Mouse (Mus musculus) stomach, embryonic 14.5 days (tissue): Measurements from ENCODE around the gene Psmb3. TPM values are rescaled to one million over a fixed set of nuclear protein-coding genes. Genes with fewer than 3 reads are reported as not detected.

Experiments used
- ATAC-seq: fragments of 200-750 bp; cut with Nextera tagmentation; 2 replicates; pipeline ENCODE4 v1.8.0; 2017; ENCODE audit warnings: low read depth, moderate TSS enrichment; ENCODE audit not compliant: insufficient number of reproducible peaks, insufficient read depth, low FRiP score
- H3K27ac ChIP-seq: fragments of 300-500 bp; sonication (generic); 2 replicates; pipeline ENCODE4 v1.5.1; 2014; ENCODE audit warnings: mild to moderate bottlenecking, low read length, moderate library complexity, mixed read lengths
- H3K27me3 ChIP-seq: fragments of 300-500 bp; sonication (generic); 2 replicates; pipeline ENCODE4 v1.6.1; 2014; ENCODE audit warnings: low read length, control low read depth, mixed read lengths; ENCODE audit not compliant: control insufficient read depth, insufficient read depth
- H3K36me3 ChIP-seq: fragments of 300-500 bp; sonication (generic); 2 replicates; pipeline ENCODE4 v1.6.1; 2014; ENCODE audit warnings: mild to moderate bottlenecking, control low read depth, low read length, moderate library complexity, mixed read lengths; ENCODE audit not compliant: control insufficient read depth, insufficient read depth
- H3K4me1 ChIP-seq: fragments of 300-500 bp; sonication (generic); 2 replicates; pipeline ENCODE4 v1.6.1; 2014; ENCODE audit warnings: low read length, control low read depth, mixed read lengths; ENCODE audit not compliant: control insufficient read depth, insufficient read depth
- H3K4me2 ChIP-seq: fragments of 300-500 bp; sonication (generic); replicated peaks from 2 replicates; pipeline ENCODE4 v1.6.1; 2014; ENCODE audit warnings: low read depth, low read length, control low read depth
- H3K4me3 ChIP-seq: fragments of 300-500 bp; sonication (generic); 2 replicates; pipeline ENCODE4 v1.5.1; 2014; ENCODE audit warnings: low read depth, low read length, control low read depth
- H3K9ac ChIP-seq: fragments of 300-500 bp; sonication (generic); replicated peaks from 2 replicates; pipeline ENCODE4 v1.6.1; 2014; ENCODE audit warnings: low read depth, mild to moderate bottlenecking, control low read depth, low read length, moderate library complexity, mixed read lengths
- H3K9me3 ChIP-seq: fragments of 300-500 bp; sonication (generic); 2 replicates; pipeline ENCODE4 v1.6.1; 2016; ENCODE audit warnings: low read depth, low read length, control low read depth; ENCODE audit not compliant: control insufficient read depth
- WGBS: fragments of 180-500 bp; shearing (Covaris S2); extraction: QIAGEN DNeasy Blood & Tissue Kit; methylation state at CpG from one replicate; pipeline ENCODE4 v1.1.7; 2014; 5-methylcytosine and 5-hydroxymethylcytosine counted together
- polyA plus RNA-seq: library from polyadenylated mRNA; unstranded; fragments of >200 nt; fragmentation: Nextera tagmentation; extraction: Ambion mirVana; gene quantifications from 2 replicates; pipeline ENCODE4 v1.2.1, GENCODE M21; 2014

Psmb3 gene
- polyA plus RNA-seq, 1 experiment from 2014 or later: 454 TPM

DNA sequence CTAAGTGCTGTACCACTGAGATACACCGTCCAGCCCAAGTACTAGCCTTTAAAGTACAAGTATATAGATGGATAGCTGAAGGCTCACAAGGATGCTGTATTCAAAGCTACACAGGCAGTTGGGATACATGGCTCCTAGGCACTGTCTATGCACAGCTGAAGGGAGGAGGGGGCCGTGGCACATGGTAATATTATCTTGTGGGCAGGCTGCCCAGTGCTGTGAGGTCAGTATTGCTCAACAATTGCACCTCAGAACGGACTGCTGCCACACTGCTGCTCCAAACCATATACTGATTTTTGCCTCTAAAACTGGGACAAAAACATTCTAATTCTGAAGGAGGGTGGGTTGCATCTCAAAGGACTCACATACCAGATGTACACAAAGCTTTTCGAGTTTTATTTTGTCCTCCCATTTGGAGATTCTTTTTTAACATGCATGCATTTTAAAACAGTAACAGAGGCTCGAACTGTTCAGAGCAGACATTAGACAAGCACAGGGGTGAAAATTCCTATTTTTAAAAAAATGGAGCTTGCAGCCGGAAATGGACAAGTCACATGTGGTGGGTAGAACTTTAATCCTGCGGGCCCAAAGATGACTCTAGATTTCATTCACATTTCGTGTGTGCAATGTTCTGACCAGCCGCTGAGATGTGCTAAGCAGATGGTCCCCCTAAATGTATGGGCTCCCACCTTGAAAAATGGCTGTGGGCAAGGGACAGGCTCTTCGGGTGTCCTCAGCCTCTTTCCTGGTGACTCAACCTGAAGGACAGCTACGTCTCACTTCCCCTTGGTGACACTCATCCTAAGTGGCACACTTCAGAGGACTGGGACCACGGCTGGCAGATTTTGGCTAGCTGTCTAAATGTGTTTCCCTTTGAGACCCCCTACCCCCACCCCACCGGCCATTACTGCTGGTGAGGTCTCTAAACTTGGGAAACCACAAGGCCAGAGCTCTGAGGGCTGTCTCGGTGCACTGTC, 11.9 kb downstream of the Psmb3 start:
- Histone ChIP-seq H3K36me3 (peaks cover 32% of the 10 kb centered on the region), H3K4me2 (no peak overlapping the region), H3K27me3 (no peaks in the 10 kb centered on the region), H3K27ac (no peak overlapping the region), H3K9ac (no peak overlapping the region), H3K4me3 (no peak overlapping the region), H3K9me3 (no peaks in the 10 kb centered on the region), H3K4me1 (no peaks in the 10 kb centered on the region)
- ATAC-seq: no peak
- WGBS: 90% methylated on average over 14 of the region's 14 CpGs

DNA sequence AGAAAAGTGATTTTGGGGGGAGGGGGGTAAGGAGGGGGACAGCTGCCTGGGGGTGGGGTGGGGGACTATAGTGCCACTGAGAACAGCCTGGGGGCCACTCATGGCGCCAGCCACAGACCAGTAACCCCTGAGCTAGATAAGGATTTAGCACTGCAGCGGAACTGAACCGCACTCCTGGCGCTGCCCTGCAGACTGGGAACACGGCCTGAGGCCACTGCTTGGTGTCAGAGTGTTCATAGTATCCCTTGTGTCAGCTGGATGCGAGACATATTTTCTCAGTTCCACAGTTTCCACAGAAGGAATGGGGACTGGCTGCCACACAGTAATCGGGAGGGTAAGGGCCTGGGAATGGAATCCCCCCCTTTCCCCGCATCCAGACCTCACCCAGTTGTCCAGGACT, 12.8 kb downstream of the Psmb3 start:
- H3K36me3 ChIP-seq: peaks cover 35% of the 10 kb centered on the region
- H3K9me3 ChIP-seq: no peaks in the 10 kb centered on the region
- no peak overlapping the region for H3K4me2 ChIP-seq
- ATAC-seq: no peak
- 89% methylated on average over 8 of the region's 8 CpGs for WGBS
- H3K9ac ChIP-seq: no peak overlapping the region
- H3K4me1 ChIP-seq: no peaks in the 10 kb centered on the region
- H3K4me3 ChIP-seq: no peak overlapping the region
- no peak overlapping the region for H3K27ac ChIP-seq
- H3K27me3 ChIP-seq: no peaks in the 10 kb centered on the region

DNA sequence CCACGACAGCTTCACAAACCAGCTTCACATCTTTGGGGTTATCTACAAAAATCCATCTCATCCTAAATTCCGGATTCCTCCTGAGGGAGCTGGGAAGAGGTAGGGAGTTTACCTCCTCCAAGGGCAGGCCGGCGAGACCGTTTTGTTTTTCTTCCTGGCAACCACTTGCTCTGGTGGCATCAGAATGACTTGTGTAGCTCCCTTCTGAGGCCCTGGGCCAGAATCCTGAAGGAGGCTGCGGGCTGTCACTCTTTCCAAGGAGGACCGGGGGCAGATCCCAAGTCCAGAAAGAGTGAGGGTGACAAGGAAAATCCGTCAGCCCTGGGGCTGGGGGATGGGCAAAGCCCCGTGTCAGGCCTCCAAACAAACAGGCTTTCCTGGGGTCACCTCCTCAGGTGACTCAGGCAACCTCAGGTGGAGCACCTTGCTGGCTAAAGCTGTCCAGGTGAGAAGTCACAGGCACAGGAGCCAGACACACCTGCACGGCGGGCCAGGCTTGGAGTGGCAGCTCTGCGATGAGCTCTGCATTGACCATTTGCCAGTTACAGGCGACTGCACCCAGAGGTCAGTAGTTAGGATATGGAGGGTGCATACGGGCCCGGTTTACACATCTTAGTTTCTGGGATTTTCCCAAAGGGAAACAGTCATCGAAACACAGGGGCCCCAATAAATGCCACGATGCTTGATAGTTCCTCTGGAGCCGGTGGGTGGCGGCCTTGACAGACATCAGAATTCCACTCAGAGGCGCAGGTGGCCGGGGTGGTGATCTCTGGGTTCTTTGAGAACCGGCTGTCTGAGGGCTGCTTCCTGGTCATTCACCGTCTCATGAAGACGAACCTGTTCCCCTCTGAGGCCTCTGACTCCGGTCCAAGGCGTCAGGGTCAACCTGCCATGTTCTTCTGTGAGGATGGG, 14.4 kb downstream of the Psmb3 start:
- 84% methylated on average over 26 of the region's 26 CpGs for WGBS
- Histone ChIP-seq H3K27me3 (no peaks in the 10 kb centered on the region), H3K4me3 (no peak overlapping the region), H3K27ac (no peak overlapping the region), H3K4me1 (no peaks in the 10 kb centered on the region), H3K9me3 (no peaks in the 10 kb centered on the region; the same call in 1 of the 2 replicates), H3K4me2 (no peak overlapping the region), H3K36me3 (peaks cover 46% of the 10 kb centered on the region), H3K9ac (no peak overlapping the region)
- no peak for ATAC-seq

DNA sequence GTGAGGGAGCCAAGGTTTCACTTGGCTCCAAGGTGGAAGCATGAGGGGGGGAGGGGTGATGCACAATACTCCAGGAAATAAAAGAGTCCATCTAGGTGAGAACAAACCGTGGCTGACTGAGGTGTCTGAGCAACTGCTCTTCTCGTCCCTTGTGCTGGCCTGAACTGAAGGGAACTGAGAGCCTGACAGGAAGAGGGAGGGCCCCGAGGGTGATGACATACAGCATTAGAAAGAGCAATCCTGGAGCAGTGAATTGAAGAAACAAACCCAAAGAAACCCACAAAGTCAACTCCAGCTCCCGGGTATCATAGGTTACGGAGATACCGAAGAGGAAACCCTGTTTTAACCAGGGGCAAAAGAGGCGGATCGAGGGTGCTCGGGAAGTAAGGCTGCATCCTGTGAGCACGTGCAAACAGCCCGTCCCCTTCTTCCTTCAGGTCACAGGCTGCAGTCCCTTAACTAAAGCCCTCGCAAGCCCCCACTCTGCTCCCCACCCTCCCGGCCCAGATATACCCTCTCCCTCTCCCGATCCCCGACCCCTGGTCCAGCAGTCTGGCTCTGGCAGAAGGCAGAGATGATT, 15.2 kb downstream of the Psmb3 start:
- ATAC-seq: no peak
- H3K4me3 ChIP-seq: no peak overlapping the region
- 83% methylated on average over 15 of the region's 15 CpGs for WGBS
- no peaks in the 10 kb centered on the region for H3K4me1 ChIP-seq
- H3K4me2 ChIP-seq: no peak overlapping the region
- no peak overlapping the region for H3K9ac ChIP-seq
- H3K27ac ChIP-seq: no peak overlapping the region
- peaks cover 46% of the 10 kb centered on the region for H3K36me3 ChIP-seq
- H3K27me3 ChIP-seq: no peaks in the 10 kb centered on the region
- no peaks in the 10 kb centered on the region; the same call in 1 of the 2 replicates for H3K9me3 ChIP-seq

DNA sequence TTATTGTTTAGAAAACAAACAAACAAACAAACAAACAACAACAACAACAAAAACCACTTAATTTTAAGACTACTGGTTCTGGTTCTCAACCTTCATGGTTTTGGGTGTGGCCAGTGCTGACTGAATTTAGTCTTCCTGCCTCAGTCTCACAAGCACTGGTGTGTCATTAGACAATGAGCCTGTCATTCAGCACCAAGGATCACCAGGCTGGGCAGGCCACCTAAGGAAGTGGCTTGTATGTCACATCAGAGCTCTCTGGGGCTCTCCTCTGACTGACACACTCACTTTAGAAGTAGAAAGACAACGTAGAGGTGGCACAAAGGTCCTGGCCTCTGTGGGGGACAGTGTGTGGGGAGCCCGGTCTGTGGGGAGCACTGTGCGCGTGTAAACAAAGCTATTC, 15.8 kb downstream of the Psmb3 start:
- H3K27me3 ChIP-seq: no peaks in the 10 kb centered on the region
- no peak overlapping the region for H3K4me3 ChIP-seq
- no peak overlapping the region for H3K9ac ChIP-seq
- no peaks in the 10 kb centered on the region for H3K4me1 ChIP-seq
- WGBS: 86% methylated on average over 4 of the region's 4 CpGs
- H3K9me3 ChIP-seq: no peaks in the 10 kb centered on the region; the same call in 1 of the 2 replicates
- no peak overlapping the region for H3K4me2 ChIP-seq
- H3K36me3 ChIP-seq: peaks cover 44% of the 10 kb centered on the region
- H3K27ac ChIP-seq: no peak overlapping the region
- ATAC-seq: no peak

DNA sequence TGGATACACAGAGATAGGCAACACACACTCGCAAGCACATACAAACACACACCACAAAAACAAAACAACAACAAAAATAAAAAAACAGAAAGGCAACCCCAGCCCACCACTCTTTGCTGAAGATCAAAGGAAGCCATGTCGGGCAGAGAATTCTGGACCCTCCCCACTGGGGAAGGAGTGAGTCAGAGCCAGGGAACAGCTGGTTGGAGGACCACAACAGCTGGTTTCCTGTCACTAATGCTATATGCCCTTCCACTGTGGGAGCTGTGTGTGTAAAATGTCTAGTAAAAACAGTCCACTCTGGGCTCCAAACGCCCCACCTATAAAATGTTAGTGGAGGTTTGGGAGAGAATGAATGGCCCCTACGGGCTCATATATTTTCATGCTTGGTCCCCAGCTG, 18.1 kb downstream of the Psmb3 start:
- WGBS: 90% methylated on average over 4 of the region's 4 CpGs
- Histone ChIP-seq H3K9me3 (no peaks in the 10 kb centered on the region; the same call in 1 of the 2 replicates), H3K9ac (no peak overlapping the region), H3K4me3 (no peak overlapping the region), H3K27ac (no peak overlapping the region), H3K36me3 (peaks cover 56% of the 10 kb centered on the region), H3K4me2 (no peak overlapping the region), H3K4me1 (no peaks in the 10 kb centered on the region), H3K27me3 (no peaks in the 10 kb centered on the region)
- ATAC-seq: no peak

DNA sequence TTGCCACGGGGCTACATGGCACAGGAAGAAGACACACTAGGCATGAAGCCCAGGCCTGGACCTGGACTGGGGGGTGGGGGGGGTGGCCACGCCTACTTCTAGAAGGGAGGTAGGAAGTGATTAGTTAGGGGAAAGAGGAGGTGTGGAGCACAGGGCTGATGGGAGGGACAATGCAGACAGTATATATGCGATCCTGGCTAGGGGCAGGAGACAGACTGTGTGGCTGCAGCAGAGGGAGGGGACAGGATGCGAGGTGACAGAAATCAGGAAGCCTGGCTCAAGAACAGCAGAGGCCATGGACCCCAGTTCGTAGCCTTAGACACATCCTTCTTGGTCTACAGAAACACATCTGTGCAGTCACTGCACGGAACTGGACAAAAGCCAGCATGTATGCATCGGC, 20.5 kb downstream of the Psmb3 start:
- Histone ChIP-seq H3K4me2 (no peak overlapping the region), H3K36me3 (peaks cover 68% of the 10 kb centered on the region), H3K27me3 (no peaks in the 10 kb centered on the region), H3K27ac (no peak overlapping the region), H3K9me3 (no peaks in the 10 kb centered on the region; the same call in 1 of the 2 replicates), H3K4me1 (no peaks in the 10 kb centered on the region), H3K4me3 (no peak overlapping the region), H3K9ac (no peak overlapping the region)
- ATAC-seq: no peak; the same call in 1 of the 2 replicates
- 82% methylated on average over 7 of the region's 7 CpGs for WGBS

DNA sequence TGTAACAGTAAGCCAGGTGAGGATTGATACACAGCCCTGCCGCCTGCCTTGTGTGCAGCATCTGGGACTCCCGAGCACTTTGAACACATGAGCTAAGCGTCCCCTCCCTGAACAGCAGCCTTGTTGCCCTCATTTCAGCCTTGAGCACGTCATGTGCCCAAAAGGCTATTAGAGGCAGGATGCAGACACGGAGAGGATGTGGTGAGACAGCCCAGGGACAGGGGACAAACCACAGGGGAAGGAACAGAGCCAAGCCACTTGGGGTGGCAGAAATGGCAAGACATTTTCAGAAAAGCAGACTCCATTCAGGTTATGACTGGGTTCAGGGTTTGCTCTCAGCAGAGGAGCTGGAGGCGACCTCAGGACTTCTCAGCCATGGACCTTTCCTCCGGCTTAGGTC, 25.1 kb downstream of the Psmb3 start:
- H3K4me2 ChIP-seq: no peak overlapping the region
- H3K9me3 ChIP-seq: no peaks in the 10 kb centered on the region
- H3K9ac ChIP-seq: no peak overlapping the region
- H3K36me3 ChIP-seq: peaks cover 51% of the 10 kb centered on the region
- ATAC-seq: no peak
- H3K4me3 ChIP-seq: no peak overlapping the region
- no peaks in the 10 kb centered on the region for H3K27me3 ChIP-seq
- WGBS: 67% methylated on average over 7 of the region's 7 CpGs
- no peaks in the 10 kb centered on the region for H3K4me1 ChIP-seq
- H3K27ac ChIP-seq: no peak overlapping the region
